Mouse (Mus musculus): ENCODE results near the gene Ctnna2.

The Ctnna2 gene

DNA sequence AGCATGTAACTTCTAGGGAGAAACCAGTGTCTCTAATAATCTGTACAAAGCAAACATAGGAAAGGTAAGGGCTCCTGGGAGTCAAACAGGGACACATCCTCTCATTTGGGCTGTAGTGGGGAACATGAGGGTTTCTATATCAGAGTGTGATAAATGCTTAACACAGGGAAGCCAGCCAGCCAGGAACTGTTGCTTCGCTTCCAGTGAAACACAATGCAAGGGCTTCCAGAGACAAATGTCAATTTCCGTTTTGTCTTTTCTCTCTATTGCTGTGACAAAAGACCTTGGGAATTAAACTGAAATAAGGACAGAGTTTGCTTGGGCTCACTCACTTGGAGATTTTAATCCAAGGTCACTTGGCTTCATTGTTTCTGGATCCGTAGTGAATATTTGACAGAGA, 162.4 kb downstream of the Ctnna2 start:
- no peak for DNase-seq

DNA sequence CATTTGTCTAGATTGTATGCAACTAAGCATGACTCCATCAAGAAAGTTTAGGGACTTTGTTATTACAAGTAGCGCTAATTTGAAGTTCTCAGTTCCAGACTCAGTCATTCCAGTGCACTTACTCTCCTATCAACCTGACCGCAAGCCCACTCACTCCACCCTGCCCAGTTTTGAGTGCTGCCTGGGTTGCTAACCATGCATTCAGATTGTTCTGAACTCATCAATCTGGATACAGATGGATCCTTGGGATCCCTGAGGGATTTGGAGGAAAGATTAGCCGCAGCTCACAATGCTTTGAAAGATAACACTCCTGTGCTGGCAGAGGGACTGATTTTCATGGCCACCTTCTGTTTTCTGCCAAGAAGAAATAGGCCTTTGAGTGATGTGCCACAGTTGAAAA, 168.5 kb downstream of the Ctnna2 start:
- DNase-seq: no peak

DNA sequence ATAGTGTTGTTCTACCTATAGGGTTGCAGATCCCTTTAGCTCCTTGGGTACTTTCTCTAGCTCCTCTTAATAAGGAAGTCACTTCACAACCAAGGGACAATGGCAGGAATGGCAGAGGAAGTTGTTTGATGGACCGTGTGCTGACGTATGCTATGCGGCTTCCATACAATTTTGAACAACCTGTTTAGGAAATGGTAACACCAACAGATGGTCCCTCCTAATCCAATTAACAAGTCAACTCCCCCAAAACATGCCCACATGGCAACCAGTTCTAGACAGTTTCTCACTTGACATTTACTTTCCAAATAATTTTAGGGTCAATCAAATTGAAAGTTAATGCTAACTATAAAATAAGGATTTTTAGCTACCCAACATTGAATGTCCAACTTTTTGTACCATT, 176.9 kb downstream of the Ctnna2 start:
- no peak for DNase-seq

DNA sequence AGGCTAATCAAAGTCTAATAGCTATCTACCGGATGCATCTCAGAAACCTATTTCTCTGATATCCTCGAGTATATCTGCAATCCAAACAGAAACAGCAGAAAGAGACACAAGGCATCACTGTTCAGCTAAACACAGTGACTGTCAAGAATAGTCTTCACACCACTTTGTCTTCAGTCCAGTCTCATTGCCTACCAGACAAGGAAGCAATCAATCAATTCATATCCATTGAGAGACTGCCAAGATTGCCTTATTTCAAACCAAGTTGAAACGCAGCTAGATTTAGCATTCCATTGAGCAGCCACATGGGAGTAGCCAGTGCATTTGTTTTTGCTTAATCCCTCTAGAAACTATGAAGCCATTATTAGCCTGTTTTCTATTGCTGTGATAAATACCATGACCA, 196.2 kb downstream of the Ctnna2 start:
- DNase-seq: no peak

DNA sequence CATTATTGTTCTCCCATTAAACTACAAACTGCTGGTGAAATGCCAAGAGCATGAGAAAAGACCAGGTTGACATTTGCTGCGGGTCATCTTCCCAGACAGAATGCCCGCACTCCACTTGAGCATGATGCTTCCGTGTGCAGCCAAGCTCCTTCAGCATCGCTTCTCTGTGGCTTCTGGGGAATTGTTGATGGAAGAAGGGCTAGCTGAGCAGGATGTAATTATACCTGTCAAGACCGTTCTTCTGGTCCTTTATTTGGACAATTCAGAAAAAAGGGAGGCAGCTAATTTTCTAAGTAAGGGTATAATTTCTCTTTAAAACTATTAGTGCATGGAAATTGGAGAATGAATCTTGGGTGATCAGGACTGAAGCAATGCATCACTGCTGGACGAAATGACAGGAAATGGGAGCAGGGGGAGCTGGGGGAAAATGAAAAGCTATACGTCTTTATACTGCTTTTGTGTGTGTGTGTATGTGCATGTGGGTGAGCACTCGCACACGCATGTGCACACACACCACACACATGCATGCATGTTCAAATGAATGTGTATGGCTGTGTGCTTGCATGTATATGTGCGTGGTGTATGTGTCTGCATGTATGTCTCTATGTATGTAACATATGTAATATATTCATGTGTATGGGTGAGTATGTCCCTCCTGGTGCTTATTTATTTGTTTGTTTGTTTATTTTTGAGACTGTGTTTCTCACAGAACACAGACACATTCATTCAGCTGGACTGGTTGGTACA, 211.0 kb downstream of the Ctnna2 start:
- no peak for DNase-seq

DNA sequence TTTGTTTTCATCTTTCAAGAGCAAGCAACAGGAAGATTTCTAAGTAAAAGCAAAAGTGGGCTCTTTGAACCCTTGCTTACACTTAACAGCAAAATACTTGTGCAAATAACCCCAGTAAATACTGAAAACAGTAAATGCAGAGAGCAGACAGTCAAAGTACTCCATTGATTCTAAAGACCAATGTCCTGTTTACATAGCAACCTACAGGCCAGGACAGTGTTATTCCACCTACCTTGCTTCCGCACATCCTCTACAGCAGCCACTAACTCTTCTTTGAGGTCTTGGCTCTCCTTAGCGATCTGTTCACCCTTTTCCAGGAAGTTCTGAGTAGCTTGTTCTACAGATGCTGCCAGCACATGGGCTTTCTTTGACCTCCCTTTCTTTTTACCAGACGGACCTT, 221.3 kb downstream of the Ctnna2 start:
- no peak for DNase-seq

DNA sequence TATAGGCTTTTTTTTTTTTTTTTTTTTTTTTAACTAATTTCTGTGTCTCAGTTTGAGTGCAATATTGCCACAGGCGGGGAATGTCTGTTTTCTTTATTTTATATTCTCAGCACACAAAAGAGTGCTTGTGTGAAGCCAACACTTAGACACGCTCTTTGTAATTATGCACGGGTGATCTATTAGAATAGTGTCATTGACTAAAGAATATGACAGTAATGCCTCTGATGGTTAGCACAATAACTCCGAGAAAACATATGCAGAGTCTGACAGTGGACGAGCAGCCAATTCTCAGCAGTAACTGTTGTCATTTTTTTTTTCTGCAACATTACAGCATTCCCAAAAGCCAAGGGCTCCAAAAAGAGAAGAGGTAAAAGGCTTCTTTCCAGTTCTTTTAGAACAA, 234.1 kb downstream of the Ctnna2 start:
- DNase-seq: no peak

DNA sequence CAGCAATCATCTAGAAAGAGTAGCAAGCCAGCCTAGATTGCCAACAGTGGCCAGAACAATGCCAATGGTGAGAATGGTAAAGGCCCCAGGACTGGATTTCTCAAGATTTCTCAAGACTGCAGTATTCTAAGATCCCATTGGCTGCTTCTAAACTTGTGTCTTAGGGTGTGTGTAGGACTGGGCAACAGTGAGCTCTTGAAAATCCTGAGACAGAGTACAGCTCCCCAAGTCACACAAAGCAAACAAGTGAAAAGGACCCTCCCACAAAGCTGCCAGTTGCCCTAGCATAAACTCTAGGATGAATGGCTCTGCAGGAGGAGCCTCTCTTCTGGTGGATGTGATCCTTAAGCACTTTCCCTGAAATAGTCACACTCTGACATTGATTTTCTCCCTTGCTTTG, 235.8 kb downstream of the Ctnna2 start:
- DNase-seq: no peak

DNA sequence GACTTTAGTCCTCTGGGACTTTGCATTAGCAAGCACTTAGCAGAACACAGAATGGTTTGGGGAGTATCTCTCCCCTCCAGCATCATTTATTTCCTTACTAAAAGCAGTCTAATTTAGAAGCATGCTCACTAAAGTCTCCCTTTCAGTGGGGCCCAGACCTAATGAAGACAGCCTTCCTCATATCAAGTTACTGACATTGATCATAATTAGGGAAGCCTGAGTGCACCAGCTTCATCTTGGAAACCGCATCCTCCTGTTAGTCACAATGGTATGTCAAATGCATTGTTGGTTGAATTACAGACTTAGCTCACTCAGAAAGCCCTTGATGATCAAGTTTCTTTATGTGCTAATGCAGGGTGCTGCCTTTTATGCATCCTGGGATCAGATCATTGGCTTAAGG, 236.5 kb downstream of the Ctnna2 start:
- DNase-seq: no peak

DNA sequence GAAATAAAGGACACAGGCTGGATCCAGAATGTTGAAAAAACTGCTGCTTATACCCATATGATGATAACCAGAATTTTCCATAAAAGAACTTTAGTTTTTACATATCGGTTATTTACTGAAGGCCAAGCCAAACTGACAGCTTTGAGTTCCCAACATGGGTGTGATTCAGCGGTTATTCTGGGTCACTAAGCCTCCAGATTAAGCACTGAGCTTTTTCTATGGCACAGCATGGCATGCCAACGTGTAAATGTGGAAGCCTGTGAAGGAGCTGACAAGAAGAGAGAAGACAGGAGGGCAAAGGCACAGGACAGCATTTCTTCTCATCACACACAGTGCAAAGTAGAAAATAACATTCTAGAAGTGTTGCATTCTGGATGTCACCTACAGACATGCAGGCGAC, 240.9 kb downstream of the Ctnna2 start:
- no peak for DNase-seq

DNA sequence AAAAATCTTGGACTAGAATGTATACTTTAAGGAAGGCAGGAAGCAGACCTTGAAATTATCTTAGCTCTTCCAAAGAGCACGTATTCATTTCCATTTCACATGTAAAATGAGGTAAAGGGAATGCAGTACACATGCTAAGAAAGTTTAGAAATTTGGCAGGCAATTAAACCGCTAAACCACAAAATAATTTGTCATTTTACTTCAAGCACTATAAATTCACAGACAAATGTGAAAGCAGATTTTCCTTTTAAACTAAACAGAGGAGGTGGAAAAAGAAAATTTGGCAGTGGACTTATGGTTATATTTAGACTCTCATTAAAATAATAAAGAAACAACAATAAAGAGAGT, 254.6 kb downstream of the Ctnna2 start:
- DNase-seq: no peak

DNA sequence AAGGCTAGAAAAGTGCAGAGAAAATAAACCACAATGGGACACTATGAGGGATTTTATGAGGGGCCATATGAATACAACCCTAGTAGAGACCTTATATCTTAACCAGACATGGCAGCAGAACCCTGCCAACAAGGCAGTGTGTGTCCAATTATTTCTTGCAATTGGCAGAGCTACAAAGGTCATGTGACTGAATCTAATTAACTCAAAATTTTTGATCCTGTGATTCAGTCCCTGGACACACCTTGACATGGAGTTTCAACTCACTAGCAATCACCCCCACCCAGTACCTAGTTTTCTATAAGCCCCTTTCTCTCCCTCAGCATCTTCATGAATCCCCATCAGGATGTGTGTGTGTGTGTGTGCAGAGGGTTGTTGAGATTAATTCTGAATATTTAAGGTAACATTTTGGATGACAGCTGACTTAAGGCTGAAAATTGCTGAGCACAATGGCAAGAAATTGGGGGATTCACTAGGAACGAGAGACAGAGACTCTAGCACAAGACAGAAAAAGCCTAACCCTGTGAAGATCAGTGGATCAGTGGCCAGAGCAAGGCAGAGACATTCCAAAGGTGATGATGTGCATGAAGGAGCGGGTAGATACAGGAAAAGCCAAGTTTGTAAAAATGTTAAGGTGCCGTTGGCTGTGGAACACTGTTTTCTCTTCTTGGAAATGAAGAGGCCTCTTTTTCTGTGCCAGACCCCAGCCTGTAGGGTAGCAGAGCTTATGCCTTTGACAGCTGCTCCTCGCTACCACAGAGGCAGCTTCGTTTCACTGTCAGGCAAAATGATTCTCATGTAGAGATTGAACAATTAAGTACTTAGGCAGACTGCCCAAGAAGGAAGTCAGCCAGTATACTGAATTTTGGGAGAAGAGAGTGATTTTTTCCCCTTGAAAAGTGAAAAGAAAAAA, 255.2 kb downstream of the Ctnna2 start:
- DNase-seq: no peak

DNA sequence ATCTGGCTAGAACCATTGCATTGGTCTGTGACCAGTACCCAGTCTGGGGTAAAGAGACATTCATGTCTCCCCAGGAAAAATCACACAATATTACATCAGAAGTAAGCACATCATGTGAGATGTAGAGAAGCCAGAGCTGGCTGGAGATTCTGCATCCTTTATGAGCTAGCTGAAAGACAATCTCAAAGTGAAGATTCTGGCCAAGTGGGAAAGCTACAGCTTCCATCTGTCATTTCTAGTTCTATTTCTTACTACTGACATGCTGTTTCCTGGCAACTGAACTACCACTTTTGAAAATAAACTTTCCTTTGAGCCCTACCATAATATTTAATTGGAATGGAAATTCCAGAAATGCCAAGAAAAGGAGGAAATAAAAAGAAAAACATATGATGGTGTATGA, 285.4 kb downstream of the Ctnna2 start:
- no peak for DNase-seq

DNA sequence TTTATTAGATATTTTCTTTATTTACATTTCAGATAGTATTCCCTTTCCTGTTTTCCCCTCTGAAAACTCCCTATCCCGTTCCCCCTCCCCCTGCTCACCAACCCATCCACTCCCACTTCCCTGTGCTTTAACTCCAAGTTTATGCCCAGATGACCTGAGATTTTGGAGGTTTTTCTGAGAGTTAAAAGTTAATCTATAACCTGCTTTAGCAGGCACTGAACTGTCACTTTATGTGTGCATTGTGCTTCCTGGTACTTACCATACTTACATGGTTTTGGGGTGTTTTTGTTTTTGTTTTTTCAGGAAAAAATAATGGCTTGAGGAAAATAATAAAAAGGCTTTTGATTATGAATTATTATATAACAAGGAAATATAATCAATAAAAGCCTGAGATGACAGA, 292.3 kb downstream of the Ctnna2 start:
- no peak for DNase-seq

DNA sequence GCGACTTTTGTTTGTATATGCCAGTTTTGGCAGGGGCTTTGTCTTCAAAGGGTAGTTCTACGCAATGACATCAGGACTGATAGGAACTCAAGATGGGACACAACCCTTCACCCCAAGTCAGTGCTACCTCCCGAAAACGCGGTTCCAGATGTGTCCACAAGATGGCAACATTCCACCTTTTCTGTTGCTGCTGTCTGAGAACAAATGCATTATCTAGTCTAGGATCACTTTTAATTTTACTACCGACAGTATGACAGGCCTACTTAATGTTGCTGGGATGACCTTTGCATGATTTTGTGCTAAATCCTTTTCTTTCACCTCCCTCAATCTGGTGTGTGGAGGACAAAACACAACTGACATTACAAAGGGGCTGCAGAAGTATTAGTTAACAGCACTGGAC, 329.4 kb downstream of the Ctnna2 start:
- DNase-seq: peak; percentile 10

DNA sequence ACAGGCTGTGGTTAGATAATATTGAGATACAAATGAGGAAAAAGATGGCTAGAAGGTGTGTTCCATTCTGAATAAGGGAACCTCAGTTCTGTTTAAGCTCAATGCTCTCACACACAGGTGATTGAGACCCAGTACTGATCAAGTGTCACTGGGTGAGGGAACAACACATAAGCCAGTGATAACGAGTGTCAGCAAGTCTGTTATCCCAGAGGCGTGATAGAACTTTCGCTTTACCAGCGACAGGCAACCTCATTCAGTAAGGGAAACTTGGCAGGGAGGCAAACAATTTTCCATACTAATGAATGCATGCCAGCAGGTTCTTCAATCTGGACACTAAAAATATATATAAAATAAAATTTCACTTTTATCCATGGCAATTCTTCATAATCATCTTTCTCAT, 334.9 kb downstream of the Ctnna2 start:
- DNase-seq: no peak

DNA sequence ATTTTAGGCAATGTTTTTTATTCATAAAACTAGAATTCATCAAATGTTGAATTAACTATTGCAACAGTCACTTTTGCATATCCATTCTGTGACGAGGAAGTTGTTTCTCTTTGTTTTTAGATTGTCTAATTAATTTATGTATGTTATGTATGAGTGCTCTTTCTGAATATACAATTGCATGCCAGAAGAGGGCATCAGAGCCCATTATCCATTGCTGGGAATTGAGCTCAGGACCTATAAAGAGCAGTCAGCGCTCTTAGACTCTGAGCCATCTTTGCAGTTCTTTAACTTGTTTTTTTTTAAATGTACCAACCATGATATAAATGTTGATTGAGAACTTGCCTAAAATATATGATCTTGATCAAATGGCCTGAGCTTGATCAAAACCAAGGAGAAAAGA, 340.7 kb downstream of the Ctnna2 start:
- no peak for DNase-seq

DNA sequence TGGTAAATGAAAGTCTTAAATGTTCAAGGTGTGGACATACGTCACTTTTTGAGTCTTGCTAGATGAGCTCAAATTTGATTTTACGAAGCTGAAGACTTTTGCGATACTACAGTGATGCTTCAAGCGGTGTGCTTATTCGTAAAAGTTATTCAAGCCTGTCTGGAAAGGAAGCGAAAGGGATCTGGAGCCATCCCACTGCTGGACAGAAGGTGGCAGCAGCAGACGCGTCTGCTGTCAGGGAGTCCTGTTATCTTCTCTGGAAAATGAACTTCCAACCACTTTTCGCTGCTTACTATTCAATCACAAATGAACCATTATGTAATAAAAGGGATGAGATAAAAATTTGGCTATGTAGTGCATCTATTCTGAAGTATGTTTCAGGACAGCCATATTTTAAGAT, 345.5 kb downstream of the Ctnna2 start:
- peak; percentile 1 for DNase-seq

DNA sequence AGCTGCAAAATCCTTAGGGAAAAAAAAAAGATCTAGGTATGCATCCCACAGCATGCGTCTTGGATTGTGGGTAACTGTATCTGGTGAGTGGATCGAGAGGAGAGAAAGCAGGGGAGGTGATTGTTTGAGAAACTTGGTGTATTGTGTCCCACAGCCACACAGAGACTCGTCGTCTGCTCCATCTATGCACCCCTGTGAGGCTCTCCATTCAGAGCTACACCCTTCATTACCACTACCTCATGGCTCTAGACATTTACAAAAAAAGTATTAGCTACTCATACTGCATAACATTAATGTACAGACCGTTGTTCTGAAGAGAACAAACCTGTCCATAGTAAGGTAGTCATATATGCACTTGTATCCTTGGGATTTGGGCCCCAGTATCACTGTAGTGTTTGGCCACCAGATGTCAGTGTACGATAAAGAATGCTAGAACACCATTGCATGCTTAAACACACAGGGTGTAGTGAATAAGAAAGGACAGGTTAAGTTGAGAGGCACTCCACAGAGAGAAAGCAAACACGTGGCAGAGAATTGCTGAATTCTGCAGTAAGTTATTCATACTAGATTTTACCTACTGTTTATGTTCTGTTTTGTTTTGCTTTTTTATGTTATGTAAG, 350.8 kb downstream of the Ctnna2 start:
- DNase-seq: peak; percentile 3

DNA sequence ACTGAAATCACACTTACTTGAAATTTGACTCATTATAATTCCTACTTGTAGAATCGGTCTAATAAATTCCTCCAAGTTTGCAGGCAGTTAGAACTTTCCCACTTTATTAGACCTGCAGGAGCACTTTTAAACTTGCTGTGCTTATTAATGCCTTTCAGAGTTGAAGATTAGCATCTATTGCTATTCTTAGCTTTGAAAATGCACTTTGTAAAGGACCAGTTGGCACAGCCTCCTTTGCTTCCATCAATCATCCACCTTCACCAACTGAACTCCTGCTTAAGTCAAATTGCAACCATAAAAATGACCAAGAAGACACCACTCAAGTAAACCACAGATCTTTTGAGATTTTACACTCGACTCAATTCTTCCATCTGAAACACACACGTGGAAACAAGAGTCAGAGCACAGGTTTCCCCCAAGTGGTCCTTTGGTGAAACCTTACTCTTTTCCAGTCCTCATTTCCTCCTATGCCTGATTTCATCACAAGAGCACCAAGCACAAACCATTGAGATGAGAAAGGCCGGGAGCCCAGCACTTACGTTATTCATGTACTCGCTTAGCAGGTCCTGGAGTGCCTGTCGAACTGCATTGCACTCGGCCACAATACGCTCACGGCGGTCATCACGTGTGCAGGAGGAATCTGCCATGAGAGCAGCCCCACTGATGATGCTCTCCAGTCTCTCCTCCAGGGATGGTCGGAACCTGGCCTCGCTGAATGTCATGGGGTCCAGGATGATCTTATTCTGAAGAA, 374.7 kb downstream of the Ctnna2 start:
- DNase-seq: no peak

DNA sequence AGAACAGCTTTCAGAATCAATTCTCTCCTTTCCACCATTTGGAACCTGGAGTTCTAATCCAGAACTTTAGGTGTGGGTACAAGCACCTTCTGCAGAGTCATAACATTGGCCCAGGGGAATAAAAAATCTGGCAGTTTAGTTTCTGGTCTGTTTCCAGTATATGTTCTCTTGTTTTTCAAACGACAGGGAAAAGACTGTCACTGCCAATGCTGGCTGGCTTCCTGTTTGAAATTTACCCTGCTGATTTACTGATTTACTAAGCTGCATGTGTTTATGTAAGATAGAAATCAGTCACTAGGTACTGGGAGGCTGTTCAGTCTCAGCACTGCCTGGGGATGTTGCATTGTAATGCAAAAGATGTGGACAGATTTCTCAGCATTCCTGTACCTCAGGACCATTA, 375.6 kb downstream of the Ctnna2 start:
- DNase-seq: no peak

DNA sequence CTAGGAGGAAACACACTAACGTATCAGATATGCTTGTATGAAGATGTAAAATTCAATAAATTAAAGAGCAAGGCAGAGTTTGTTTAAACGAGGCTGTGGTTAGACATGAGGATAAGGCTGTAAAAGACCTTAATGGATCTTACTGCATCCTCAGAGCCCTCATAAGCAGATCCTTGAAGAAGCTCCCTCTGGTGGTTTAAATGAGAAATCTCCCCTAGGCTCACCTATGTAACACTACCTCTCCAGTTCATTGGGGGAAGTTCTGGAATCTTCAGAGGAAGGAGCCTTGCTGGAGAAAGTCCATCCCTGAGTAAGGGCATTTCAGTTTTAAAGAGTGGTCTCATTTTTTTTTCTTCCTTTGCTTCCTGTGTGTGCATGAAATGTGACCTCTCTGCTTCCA, 380.3 kb downstream of the Ctnna2 start:
- no peak for DNase-seq

DNA sequence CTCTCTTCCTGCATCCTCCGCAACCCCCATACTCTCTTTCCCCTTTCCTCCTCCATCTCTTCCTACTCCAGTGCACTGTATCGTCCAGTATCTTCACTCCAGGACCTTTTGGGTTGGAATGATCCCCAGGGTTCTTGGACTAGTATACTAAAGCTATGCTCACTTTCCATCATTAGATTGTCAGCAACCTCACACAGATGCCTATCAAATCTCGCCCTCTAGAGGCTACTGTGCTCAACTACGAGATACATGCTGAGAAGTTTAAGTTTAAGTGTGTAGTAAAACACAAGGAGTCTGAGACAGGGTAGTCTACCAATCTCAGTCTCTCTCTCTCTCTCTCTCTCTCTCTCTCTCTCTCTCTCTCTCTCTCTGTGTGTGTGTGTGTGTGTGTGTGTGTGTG, 396.9 kb downstream of the Ctnna2 start:
- DNase-seq: no peak

Measured in lung, postnatal 36 days (tissue).